Mouse (Mus musculus) adrenal gland, postnatal 36 days (tissue): ENCODE results near the gene Hinfp. TPM values are rescaled to one million over a fixed set of nuclear protein-coding genes. Genes with fewer than 3 reads are reported as not detected.
"Not testable (repeated sequence)": the region's sequence is repeated elsewhere in the genome, so short reads cannot be mapped to it uniquely, and the experiment has no call there.

Source experiments
- DNase-seq, 2 experiments: peaks; one replicate each; pipeline ENCODE4 v3.0.0; 2021; ENCODE audit warnings: mixed read lengths in 1 of 2
- total RNA-seq, 2 experiments: library from RNA; stranded (reverse); gene quantifications; 2 replicates each; pipeline ENCODE4 v1.2.3; 2021

Gene Hinfp
- total RNA-seq, 2 experiments from 2014 or later, result 18.9 to 24.4 TPM

GRCm38 (mm10) chr9:44332918-44333638, 27.6 kb upstream of the Hinfp start:
- DNase-seq, result no peak

- no peak for DNase-seq
Measured at GRCm38 (mm10) chr9:44330736-44331135, 25.3 kb upstream of the Hinfp start.

- no peak for DNase-seq
Measured at GRCm38 (mm10) chr9:44327926-44328325, 22.5 kb upstream of the Hinfp start.

- peak; percentile 45 to 46 for DNase-seq
Measured at GRCm38 (mm10) chr9:44327064-44327711, 21.7 kb upstream of the Hinfp start.

- peak; percentile 88 to 90 for DNase-seq
Measured at GRCm38 (mm10) chr9:44326371-44327063, 21.0 kb upstream of the Hinfp start.

- DNase-seq, result no peak
Measured at GRCm38 (mm10) chr9:44325768-44326370, 20.4 kb upstream of the Hinfp start, which contains the start of gene Dpagt1. TSS of gene Dpagt1 (plus strand) at chr9:44326019.

GRCm38 (mm10) chr9:44325032-44325767, 19.7 kb upstream of the Hinfp start:
- not testable (repeated sequence) for DNase-seq

- peak; percentile 48 to 53 for DNase-seq
Measured at GRCm38 (mm10) chr9:44324147-44324546, 18.7 kb upstream of the Hinfp start.

- DNase-seq, result not testable (repeated sequence)
Measured at GRCm38 (mm10) chr9:44323656-44324055, 18.2 kb upstream of the Hinfp start.

GRCm38 (mm10) chr9:44320799-44321133, 15.3 kb upstream of the Hinfp start:
- no peak for DNase-seq

GRCm38 (mm10) chr9:44319887-44320798, 14.7 kb upstream of the Hinfp start, which contains the start of gene C2cd2l:
TSS of gene C2cd2l (minus strand) at chr9:44320285.
- DNase-seq, result peak; percentile 91 to 96

GRCm38 (mm10) chr9:44319105-44319886, 13.8 kb upstream of the Hinfp start:
- peak; percentile 34 to 61 for DNase-seq

GRCm38 (mm10) chr9:44318826-44319095, 13.3 kb upstream of the Hinfp start:
- no peak for DNase-seq

GRCm38 (mm10) chr9:44318076-44318825, 12.8 kb upstream of the Hinfp start:
- DNase-seq, result peak; percentile 45 to 55

GRCm38 (mm10) chr9:44317452-44317851, 12.0 kb upstream of the Hinfp start:
- DNase-seq, result no peak

GRCm38 (mm10) chr9:44314910-44315309, 9.4 kb upstream of the Hinfp start:
- no peak for DNase-seq

GRCm38 (mm10) chr9:44314257-44314547, 8.7 kb upstream of the Hinfp start:
- no peak for DNase-seq

- DNase-seq, result peak in 1 of 2 experiments; percentile 33
Measured at GRCm38 (mm10) chr9:44313476-44314256, 8.2 kb upstream of the Hinfp start.
